Mouse (Mus musculus): Measurements from ENCODE around the gene Myh14. TPM values are rescaled to one million over a fixed set of nuclear protein-coding genes. Genes with fewer than 3 reads are reported as not detected.

The Myh14 gene
- polyA plus RNA-seq, 1 experiment from 2014 or later, result 70.3 TPM

DNA sequence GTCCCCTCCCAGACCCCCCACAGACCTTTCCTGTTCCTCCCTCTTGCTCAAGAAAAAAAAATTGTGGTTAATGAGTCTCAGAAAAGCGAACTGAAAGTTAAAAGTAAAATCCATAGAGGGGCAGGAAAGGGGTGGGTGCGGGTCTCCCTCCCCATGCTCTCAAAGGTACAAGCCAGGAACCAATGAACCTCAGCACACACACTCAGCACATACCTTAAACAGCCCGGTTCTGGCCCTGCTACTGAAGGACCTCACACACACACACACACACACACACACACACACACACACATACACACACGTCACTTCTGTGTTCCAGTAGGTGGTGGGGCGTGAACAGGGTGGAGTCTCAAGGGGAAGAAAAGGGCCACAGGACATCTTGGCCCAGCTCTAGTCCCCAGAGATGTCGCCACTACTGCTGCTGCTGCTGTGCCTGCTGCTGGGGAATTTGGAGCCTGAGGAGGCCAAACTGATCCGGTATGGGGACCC is 98.4 kb downstream of the Myh14 start, which contains the start of gene Napsa:
Napsa (plus strand) TSS at position 168 of the 489 bp plus-strand sequence.
- no peak for ATAC-seq
- H3K27ac ChIP-seq (ENCODE audit: low read length), result no peak within 1 kb of the TSS
- no peak within 1 kb of the TSS for H3K4me2 ChIP-seq (ENCODE audit: low read depth, low read length)
- H3K9ac ChIP-seq (ENCODE audit: low read depth, low read length), result no peak within 1 kb of the TSS
- no peak within 1 kb of the TSS for H3K4me3 ChIP-seq (ENCODE audit: low read length)
- WGBS, result 34% methylated on average over 7 of the region's 7 CpGs
- no peaks in the 10 kb centered on the region for H3K9me3 ChIP-seq (ENCODE audit: control insufficient read depth, low read length)
- H3K27me3 ChIP-seq (replicated peaks; ENCODE audit: control insufficient read depth, insufficient read depth, low read length), result no peaks in the 10 kb centered on the region
- no peaks in the 10 kb centered on the region for H3K36me3 ChIP-seq (ENCODE audit: control insufficient read depth, insufficient read depth, low read length)
- no peaks in the 10 kb centered on the region for H3K4me1 ChIP-seq (ENCODE audit: control insufficient read depth, insufficient read depth, low read length)

DNA sequence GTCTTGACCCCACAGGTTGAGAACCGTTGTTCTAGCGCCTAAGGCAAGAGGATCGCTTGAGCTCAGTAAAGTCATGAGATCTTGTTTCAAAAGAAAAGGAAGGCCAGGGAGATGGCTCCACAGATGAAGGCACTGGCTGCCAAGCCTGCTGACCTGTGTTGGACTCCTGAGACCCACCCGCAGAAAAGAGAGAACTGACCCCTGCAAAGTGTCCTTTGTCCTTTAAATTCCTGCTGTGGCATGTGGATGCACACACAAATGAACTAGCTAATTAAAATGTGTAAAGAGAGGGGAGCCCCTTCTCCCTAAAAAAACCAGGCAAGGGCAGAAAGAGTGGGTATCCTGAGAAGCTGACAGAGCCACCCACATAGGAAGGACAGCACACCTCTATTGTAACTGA is 98.8 kb downstream of the Myh14 start:
- Histone ChIP-seq H3K9me3 (ENCODE audit: control insufficient read depth, low read length) (no peaks in the 10 kb centered on the region), H3K4me2 (ENCODE audit: low read depth, low read length) (no peak overlapping the region), H3K36me3 (ENCODE audit: control insufficient read depth, insufficient read depth, low read length) (no peaks in the 10 kb centered on the region), H3K4me1 (ENCODE audit: control insufficient read depth, insufficient read depth, low read length) (no peaks in the 10 kb centered on the region), H3K9ac (ENCODE audit: low read depth, low read length) (no peak overlapping the region), H3K4me3 (ENCODE audit: low read length) (no peak overlapping the region), H3K27ac (ENCODE audit: low read length) (no peak overlapping the region), H3K27me3 (replicated peaks; ENCODE audit: control insufficient read depth, insufficient read depth, low read length) (no peaks in the 10 kb centered on the region)
- 70% methylated on average over 4 of the region's 4 CpGs for WGBS
- no peak for ATAC-seq

DNA sequence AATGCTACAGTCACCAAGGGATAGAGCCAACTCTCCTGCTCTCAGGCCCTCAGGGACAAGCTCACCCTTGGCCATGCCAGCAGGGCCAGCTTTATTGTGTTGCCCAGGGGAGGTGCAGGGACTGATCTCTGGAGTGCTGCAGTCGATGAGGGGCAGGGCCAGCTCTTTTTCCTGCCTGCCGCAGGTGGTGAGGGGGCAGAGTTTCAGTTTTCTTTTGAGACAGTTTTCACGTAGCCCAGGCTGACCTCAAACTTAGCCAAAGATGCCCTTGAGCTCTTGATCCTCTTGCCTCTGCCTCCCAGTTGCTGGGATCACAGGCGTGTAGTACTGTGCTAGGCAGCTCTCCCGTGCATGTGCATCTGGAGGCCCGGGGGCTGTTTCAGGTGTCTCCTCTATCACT is 99.7 kb downstream of the Myh14 start:
- Histone ChIP-seq H3K9ac (ENCODE audit: low read depth, low read length) (no peak overlapping the region), H3K27me3 (replicated peaks; ENCODE audit: control insufficient read depth, insufficient read depth, low read length) (no peaks in the 10 kb centered on the region), H3K36me3 (ENCODE audit: control insufficient read depth, insufficient read depth, low read length) (no peaks in the 10 kb centered on the region), H3K4me3 (ENCODE audit: low read length) (no peak overlapping the region), H3K4me2 (ENCODE audit: low read depth, low read length) (no peak overlapping the region), H3K27ac (ENCODE audit: low read length) (no peak overlapping the region), H3K9me3 (ENCODE audit: control insufficient read depth, low read length) (no peaks in the 10 kb centered on the region), H3K4me1 (ENCODE audit: control insufficient read depth, insufficient read depth, low read length) (no peaks in the 10 kb centered on the region)
- 80% methylated on average over 6 of the region's 6 CpGs for WGBS
- ATAC-seq, result no peak

DNA sequence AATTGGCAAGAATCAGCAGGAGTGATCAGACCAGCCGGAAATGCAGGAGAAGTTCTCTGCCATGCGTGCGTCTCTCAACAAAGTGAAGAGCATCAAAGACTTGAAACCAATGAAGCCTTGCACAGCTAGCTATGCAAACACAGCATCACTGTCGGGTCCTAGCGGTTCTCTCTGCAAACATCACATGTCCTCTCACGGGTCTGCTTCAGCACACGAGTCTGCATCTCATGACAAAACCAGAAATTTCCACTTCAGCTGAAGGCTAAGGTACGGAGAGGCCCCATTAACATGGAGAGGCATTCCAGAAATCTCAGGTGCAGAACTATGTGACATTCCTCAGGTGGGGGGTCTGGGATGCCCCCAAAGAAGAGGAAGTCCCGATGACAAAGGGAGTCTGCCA is 101.8 kb downstream of the Myh14 start:
- no peak overlapping the region for H3K4me2 ChIP-seq (ENCODE audit: low read depth, low read length)
- no peak overlapping the region for H3K9ac ChIP-seq (ENCODE audit: low read depth, low read length)
- no peaks in the 10 kb centered on the region for H3K27me3 ChIP-seq (replicated peaks; ENCODE audit: control insufficient read depth, insufficient read depth, low read length)
- no peaks in the 10 kb centered on the region for H3K36me3 ChIP-seq (ENCODE audit: control insufficient read depth, insufficient read depth, low read length)
- no peak for ATAC-seq
- no peak overlapping the region for H3K27ac ChIP-seq (ENCODE audit: low read length)
- WGBS, result 57% methylated on average over 9 of the region's 9 CpGs
- no peak overlapping the region for H3K4me3 ChIP-seq (ENCODE audit: low read length)
- H3K9me3 ChIP-seq (ENCODE audit: control insufficient read depth, low read length), result no peaks in the 10 kb centered on the region
- H3K4me1 ChIP-seq (ENCODE audit: control insufficient read depth, insufficient read depth, low read length), result no peaks in the 10 kb centered on the region

DNA sequence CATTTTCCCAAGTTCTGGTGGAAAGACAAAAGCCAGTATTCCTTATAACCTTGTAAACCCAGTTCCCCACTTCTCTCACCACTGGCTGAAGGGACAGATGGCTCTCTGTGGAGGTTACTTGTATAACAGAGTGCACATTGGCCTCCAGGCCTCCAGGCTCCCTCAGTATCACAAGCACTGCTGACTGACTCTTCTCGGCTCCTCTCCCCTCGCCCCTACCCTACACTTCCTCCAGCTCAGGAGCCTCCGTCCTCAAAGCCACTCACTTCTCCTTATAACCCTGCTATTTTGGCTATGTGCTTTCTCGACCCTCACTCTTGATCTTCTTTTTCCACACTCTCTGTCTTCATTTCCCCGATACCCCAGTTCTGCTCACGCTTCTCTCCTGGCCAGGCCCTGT is 105.2 kb downstream of the Myh14 start:
- WGBS, result 70% methylated on average over 6 of the region's 6 CpGs

DNA sequence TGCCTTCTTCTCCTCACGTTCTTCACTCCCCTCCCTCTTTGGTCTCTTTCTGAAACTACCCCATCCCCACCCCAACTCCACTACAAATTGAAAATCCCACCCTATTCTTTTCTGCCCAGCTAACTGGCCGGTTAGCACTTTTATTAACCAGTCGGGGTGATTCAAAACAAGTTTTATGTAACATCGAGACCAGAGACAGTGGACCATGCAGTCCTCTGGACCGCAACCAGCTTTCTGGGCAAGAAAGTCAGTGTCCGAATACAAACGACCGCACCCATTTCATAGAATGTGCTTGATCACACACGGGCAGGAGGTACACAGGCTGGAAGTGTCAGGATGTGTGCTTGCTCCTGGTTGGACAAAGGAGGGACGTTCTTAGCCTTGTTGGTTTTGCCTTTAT is 106.2 kb downstream of the Myh14 start:
- WGBS, result 82% methylated on average over 10 of the region's 10 CpGs

More for the DNA sequence above, 105.2 kb downstream of the Myh14 start:
- Histone ChIP-seq H3K4me3 (ENCODE audit: low read length) (no peak overlapping the region), H3K27me3 (replicated peaks; ENCODE audit: control insufficient read depth, insufficient read depth, low read length) (no peaks in the 10 kb centered on the region), H3K9me3 (ENCODE audit: control insufficient read depth, low read length) (no peaks in the 10 kb centered on the region), H3K4me2 (ENCODE audit: low read depth, low read length) (no peak overlapping the region), H3K9ac (ENCODE audit: low read depth, low read length) (no peak overlapping the region), H3K27ac (ENCODE audit: low read length) (no peak overlapping the region), H3K4me1 (ENCODE audit: control insufficient read depth, insufficient read depth, low read length) (no peaks in the 10 kb centered on the region), H3K36me3 (ENCODE audit: control insufficient read depth, insufficient read depth, low read length) (no peaks in the 10 kb centered on the region)
- ATAC-seq, result no peak

DNA sequence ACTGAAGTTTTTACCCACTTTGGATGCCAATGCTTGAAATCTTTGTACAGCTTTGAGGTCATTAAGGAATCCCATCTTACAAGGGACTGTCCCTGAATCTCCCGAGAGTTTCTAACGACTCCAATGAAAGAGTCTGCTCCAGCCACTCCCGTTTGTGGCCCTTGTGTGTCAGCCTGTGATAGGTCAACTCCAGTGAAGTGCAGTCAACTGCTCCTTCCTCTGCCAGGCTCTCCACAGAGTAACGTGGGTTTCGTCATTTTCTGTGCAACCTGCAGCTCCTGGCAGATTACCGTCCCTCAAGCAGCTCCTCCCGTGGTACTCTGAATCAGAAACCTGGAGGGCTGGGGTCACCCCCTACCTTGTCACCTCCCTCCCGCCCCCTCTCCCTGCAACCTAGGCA is 107.4 kb downstream of the Myh14 start:
- 50% methylated on average over 8 of the region's 8 CpGs for WGBS
- no peak for ATAC-seq
- Histone ChIP-seq H3K27me3 (replicated peaks; ENCODE audit: control insufficient read depth, insufficient read depth, low read length) (no peaks in the 10 kb centered on the region), H3K4me3 (ENCODE audit: low read length) (no peak overlapping the region), H3K36me3 (ENCODE audit: control insufficient read depth, insufficient read depth, low read length) (no peaks in the 10 kb centered on the region), H3K9ac (ENCODE audit: low read depth, low read length) (no peak overlapping the region), H3K9me3 (ENCODE audit: control insufficient read depth, low read length) (no peaks in the 10 kb centered on the region), H3K27ac (ENCODE audit: low read length) (no peak overlapping the region), H3K4me2 (ENCODE audit: low read depth, low read length) (no peak overlapping the region), H3K4me1 (ENCODE audit: control insufficient read depth, insufficient read depth, low read length) (no peaks in the 10 kb centered on the region)

More for the DNA sequence above, 106.2 kb downstream of the Myh14 start:
- H3K4me3 ChIP-seq (ENCODE audit: low read length), result no peak overlapping the region
- no peaks in the 10 kb centered on the region for H3K36me3 ChIP-seq (ENCODE audit: control insufficient read depth, insufficient read depth, low read length)
- H3K27ac ChIP-seq (ENCODE audit: low read length), result no peak overlapping the region
- no peak for ATAC-seq
- no peaks in the 10 kb centered on the region for H3K9me3 ChIP-seq (ENCODE audit: control insufficient read depth, low read length)
- H3K4me2 ChIP-seq (ENCODE audit: low read depth, low read length), result no peak overlapping the region
- H3K27me3 ChIP-seq (replicated peaks; ENCODE audit: control insufficient read depth, insufficient read depth, low read length), result no peaks in the 10 kb centered on the region
- no peak overlapping the region for H3K9ac ChIP-seq (ENCODE audit: low read depth, low read length)
- H3K4me1 ChIP-seq (ENCODE audit: control insufficient read depth, insufficient read depth, low read length), result no peaks in the 10 kb centered on the region

DNA sequence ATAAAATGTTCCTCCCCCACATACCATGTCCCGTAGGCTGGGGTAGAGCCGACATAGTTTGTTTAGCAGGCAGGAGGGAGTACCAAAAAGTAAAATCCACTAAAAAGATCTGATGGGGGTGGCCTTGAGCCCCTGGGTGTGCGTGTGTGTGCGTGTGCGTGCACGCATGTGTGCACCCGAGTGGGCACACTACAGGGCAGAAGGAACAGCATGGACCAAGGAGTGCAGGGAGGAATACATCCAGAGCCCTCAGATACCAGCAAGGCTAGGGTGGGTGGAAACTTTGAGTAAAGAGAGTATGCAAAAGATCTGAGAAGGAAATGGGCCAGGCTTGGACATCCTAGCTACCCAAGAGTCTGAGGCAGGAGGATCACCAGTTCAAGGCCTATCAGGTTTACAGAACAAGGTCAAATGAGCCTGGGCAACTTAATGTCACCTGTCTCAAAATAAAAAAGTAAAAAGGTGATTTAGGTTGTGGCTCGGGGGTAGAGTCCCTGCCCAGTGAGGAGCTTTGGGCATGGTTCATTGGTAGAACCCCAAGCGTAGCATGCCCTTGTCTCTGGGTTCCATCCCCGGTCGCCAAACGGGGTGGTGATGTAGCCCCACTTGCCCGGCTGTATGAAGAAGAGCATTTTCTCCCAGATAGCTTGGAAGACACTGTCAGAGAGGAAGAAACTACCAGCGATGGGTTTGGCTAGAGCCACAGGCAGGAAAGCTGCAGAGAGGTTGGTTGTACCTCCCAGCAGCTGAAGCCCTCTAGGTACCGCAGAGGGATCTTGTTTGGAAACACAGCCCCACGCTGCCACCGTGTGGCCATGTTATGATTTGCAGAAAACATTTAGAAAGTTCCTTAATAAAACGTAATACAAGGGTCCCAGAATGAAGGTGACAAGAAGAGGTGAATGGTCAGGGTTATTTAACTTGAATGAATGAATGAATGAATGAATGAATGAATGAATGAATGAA is 109.9 kb downstream of the Myh14 start:
- Histone ChIP-seq H3K9me3 (ENCODE audit: control insufficient read depth, low read length) (no peaks in the 10 kb centered on the region), H3K9ac (ENCODE audit: low read depth, low read length) (no peak overlapping the region), H3K27me3 (replicated peaks; ENCODE audit: control insufficient read depth, insufficient read depth, low read length) (no peaks in the 10 kb centered on the region), H3K4me3 (ENCODE audit: low read length) (no peak overlapping the region), H3K4me2 (ENCODE audit: low read depth, low read length) (no peak overlapping the region), H3K36me3 (ENCODE audit: control insufficient read depth, insufficient read depth, low read length) (no peaks in the 10 kb centered on the region), H3K27ac (ENCODE audit: low read length) (no peak overlapping the region), H3K4me1 (ENCODE audit: control insufficient read depth, insufficient read depth, low read length) (peaks cover 4% of the 10 kb centered on the region; the same call in 1 of the 2 replicates)
- 51% methylated on average over 18 of the region's 18 CpGs for WGBS
- ATAC-seq, result no peak

DNA sequence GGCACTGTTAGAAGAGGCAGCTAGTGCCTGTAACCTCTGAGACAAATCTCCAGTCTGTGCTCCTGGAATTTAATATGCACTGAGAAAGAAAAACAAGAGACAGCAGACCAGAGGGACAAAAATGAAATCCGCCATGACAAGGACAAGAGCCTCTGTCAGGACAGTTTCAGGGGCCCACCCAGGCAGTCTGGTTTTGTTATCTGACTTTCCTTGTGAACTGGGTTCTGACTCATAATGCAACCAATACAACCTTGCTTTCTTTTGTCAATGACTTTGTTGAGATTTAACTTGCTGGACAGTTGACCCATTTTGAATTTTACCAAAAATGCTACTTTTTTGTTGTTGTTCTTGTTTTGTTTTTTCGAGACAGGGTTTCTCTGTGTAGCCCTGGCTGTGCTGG is 113.0 kb downstream of the Myh14 start:
- no peaks in the 10 kb centered on the region for H3K9me3 ChIP-seq (ENCODE audit: control insufficient read depth, low read length)
- H3K36me3 ChIP-seq (ENCODE audit: control insufficient read depth, insufficient read depth, low read length), result no peaks in the 10 kb centered on the region
- peak overlapping the region; percentile 21; the same call in 1 of the 2 replicates for H3K27ac ChIP-seq (ENCODE audit: low read length)
- ATAC-seq, result no peak
- H3K4me2 ChIP-seq (ENCODE audit: low read depth, low read length), result no peak overlapping the region
- WGBS, result 61% methylated on average over 2 of the region's 2 CpGs
- peaks cover 4% of the 10 kb centered on the region; the same call in 1 of the 2 replicates for H3K4me1 ChIP-seq (ENCODE audit: control insufficient read depth, insufficient read depth, low read length)
- H3K9ac ChIP-seq (ENCODE audit: low read depth, low read length), result no peak overlapping the region
- H3K27me3 ChIP-seq (replicated peaks; ENCODE audit: control insufficient read depth, insufficient read depth, low read length), result no peaks in the 10 kb centered on the region
- no peak overlapping the region for H3K4me3 ChIP-seq (ENCODE audit: low read length)

Data from intestine, embryonic 16.5 days (tissue).